Mouse (Mus musculus): ENCODE results near the gene Sec16a. TPM values are rescaled to one million over a fixed set of nuclear protein-coding genes. Genes with fewer than 3 reads are reported as not detected.

Gene Sec16a
- 40.2 and 40.5 TPM in 2 replicates for polyA plus RNA-seq (2014; fragmentation: Nextera tagmentation; extraction: Ambion mirVana)

DNA sequence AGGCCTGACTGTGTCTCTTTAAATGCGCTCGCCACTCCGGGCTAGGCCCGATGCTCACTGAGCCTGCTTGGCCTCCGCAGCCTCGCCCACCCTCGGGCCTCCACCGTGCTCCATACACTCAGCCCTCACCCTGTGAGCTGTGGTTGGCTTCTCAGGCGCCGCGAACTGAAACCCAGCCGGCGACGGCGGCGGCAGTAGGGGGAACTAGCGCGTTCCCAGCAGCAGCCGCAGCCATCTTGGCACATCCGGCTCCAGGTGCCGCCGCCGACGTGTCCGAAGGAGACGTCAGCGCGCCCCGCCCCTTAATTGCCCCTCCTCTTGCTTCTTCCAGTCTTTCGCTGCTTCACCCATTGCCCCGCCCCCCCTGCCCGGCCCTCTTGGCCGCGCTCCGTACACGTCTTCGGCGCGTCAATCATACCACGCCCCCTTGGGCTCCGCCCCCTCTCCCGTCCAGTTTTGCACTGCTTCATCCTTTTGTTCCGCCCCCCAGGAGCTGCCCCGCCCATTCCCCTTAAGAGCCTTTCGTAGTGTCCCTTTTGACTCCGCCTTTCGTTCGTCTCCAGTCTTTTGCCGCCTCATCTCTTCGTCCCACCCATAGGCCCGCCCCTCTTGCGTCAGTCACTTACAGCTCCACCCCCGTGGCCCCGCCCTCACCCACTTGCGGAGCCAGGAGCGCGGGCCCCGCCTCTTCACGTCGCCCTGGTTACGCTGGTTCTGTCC lies at the start of gene Sec16a:
Gene Sec16a (minus strand): TSS at position 271 of the 720 bp plus-strand sequence.
- DNase-seq (ENCODE audit: low spot score) (peak; percentile 100), ATAC-seq (ENCODE audit: insufficient read depth, low FRiP score, low TSS enrichment) (peak; percentile 91)
- peak within 1 kb of the TSS; percentile 80 for H3K9ac ChIP-seq (ENCODE audit: low read length)
- H3K36me3 ChIP-seq (ENCODE audit: control insufficient read depth, insufficient read depth, low read length), result peaks cover 13% of the 10 kb centered on the region
- no peaks in the 10 kb centered on the region for H3K9me3 ChIP-seq (ENCODE audit: control insufficient read depth, low read length)
- H3K27me3 ChIP-seq (ENCODE audit: control insufficient read depth, insufficient read depth, low read length), result no peaks in the 10 kb centered on the region
- H3K4me2 ChIP-seq (ENCODE audit: low read depth), result peak within 1 kb of the TSS; percentile 74
- H3K4me3 ChIP-seq (ENCODE audit: low read depth, low read length), result peak within 1 kb of the TSS; percentile 84
- under 1% methylated on average over 60 of the region's 61 CpGs for WGBS
- H3K4me1 ChIP-seq (ENCODE audit: control insufficient read depth, insufficient read depth, low read length), result peaks cover 13% of the 10 kb centered on the region
- peak within 1 kb of the TSS; percentile 82 for H3K27ac ChIP-seq (ENCODE audit: low read depth, low read length)

DNA sequence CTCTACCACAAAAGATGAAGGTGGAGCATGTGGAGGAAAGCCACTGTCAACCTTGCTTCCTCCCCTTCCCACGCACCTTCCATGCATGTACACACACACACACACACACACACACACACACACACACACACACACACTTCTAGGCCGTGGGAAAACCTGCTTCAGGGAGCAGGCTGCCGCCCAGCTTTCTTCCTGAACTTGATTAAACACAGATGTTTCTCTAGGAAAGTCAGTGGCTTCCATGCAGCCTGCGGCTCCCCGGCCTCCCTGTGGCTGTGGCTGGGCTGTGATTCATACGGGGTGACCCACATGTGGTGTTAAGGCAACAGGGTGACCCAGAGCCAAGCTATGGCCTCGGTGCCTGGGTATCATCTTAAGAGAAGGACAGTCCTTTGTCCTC lies 49.4 kb upstream of the Sec16a start:
- ATAC-seq (ENCODE audit: insufficient read depth, low FRiP score, low TSS enrichment) (no peak), DNase-seq (ENCODE audit: low spot score) (no peak)
- H3K4me1 ChIP-seq (ENCODE audit: control insufficient read depth, insufficient read depth, low read length), result peaks cover 97% of the 10 kb centered on the region
- H3K36me3 ChIP-seq (ENCODE audit: control insufficient read depth, insufficient read depth, low read length), result peaks cover 3% of the 10 kb centered on the region; the same call in 1 of the 2 replicates
- peak overlapping the region; percentile 46 for H3K27ac ChIP-seq (ENCODE audit: low read depth, low read length)
- H3K9ac ChIP-seq (ENCODE audit: low read length), result peak overlapping the region; percentile 18; the same call in 1 of the 2 replicates
- H3K4me3 ChIP-seq (ENCODE audit: low read depth, low read length), result no peak overlapping the region
- H3K4me2 ChIP-seq (ENCODE audit: low read depth), result peak overlapping the region; percentile 15
- 44% methylated on average over 7 of the region's 7 CpGs for WGBS
- no peaks in the 10 kb centered on the region for H3K27me3 ChIP-seq (ENCODE audit: control insufficient read depth, insufficient read depth, low read length)
- H3K9me3 ChIP-seq (ENCODE audit: control insufficient read depth, low read length), result no peaks in the 10 kb centered on the region

DNA sequence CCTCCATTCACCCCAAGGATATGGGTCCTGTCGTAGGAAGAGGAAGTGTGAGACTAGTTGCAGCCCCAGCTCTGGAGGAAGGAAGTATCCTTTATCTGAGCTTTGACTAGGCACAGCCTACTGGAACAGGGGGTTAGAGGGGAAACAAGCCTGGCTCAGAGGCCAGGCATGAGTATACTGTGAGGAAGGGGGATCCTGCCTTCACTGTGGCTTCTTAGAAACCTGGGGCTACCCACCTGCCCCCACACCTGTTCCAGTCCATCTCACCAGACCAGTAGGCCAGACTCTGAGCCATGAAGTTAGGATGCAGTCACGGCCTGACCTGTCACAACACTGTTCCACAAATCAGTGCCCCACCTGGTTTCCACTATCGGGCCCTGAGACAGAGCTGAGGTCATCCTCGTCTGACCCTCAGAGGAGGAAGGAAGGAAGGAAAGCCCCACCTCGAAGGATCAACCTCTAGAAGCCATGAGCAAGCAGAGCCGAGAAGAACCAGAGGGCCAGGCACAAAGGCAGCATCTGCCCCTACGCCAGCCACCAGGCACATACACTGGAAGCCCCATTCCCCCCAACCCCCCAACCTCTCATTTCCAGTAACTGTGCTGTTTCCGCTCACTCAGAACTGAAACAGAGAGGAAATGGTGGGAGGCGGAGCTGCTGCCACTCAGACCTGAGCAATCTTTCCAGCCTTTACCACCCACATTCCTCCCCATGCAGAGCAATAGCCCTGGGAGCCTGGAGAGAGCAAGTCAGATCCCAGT lies 48.2 kb upstream of the Sec16a start:
- H3K9ac ChIP-seq (ENCODE audit: low read length), result peak overlapping the region; percentile 24
- no peak overlapping the region for H3K4me3 ChIP-seq (ENCODE audit: low read depth, low read length)
- no peaks in the 10 kb centered on the region for H3K9me3 ChIP-seq (ENCODE audit: control insufficient read depth, low read length)
- 24% methylated on average over 9 of the region's 9 CpGs for WGBS
- peaks cover 3% of the 10 kb centered on the region; the same call in 1 of the 2 replicates for H3K36me3 ChIP-seq (ENCODE audit: control insufficient read depth, insufficient read depth, low read length)
- ATAC-seq (ENCODE audit: insufficient read depth, low FRiP score, low TSS enrichment) (no peak), DNase-seq (ENCODE audit: low spot score) (no peak)
- H3K4me2 ChIP-seq (ENCODE audit: low read depth), result peak overlapping the region; percentile 19
- peak overlapping the region; percentile 51 for H3K27ac ChIP-seq (ENCODE audit: low read depth, low read length)
- H3K27me3 ChIP-seq (ENCODE audit: control insufficient read depth, insufficient read depth, low read length), result no peaks in the 10 kb centered on the region
- peaks cover 97% of the 10 kb centered on the region for H3K4me1 ChIP-seq (ENCODE audit: control insufficient read depth, insufficient read depth, low read length)

DNA sequence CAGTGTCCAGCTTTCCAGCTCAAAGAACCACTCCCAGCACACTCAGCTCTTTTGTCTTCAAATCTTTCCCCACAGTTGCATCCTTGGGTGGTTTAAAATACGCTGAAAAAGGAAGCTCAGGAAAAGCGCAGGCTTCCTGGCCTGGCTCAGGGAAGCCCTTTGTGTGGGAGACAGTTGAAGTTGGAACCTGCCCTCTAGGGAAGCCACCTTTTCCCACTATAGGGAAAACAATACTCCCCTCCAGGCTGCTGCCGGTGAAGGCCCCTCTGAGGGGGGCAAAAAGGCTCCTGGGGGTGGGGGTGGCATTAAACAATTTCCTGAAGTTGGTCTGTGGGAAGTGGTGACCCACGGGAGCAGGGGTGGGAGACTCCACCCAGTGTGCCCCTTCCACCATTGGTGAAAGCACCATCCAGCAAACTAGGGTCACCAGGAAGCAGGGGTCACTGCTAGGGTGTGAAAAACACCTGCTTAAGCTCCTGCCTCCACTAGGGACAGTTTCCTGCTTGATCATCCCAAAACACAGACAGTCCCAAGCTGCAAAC lies 45.8 kb upstream of the Sec16a start:
- peak overlapping the region; percentile 28; the same call in 1 of the 2 replicates for H3K9ac ChIP-seq (ENCODE audit: low read length)
- H3K36me3 ChIP-seq (ENCODE audit: control insufficient read depth, insufficient read depth, low read length), result no peaks in the 10 kb centered on the region
- 0 out of 2 replicates have a peak overlapping the region, but pooled peaks have one; percentile 2 for H3K4me3 ChIP-seq (ENCODE audit: low read depth, low read length)
- H3K27me3 ChIP-seq (ENCODE audit: control insufficient read depth, insufficient read depth, low read length), result no peaks in the 10 kb centered on the region
- 32% methylated on average over 4 of the region's 4 CpGs for WGBS
- ATAC-seq (ENCODE audit: insufficient read depth, low FRiP score, low TSS enrichment), result no peak
- no peaks in the 10 kb centered on the region for H3K9me3 ChIP-seq (ENCODE audit: control insufficient read depth, low read length)
- peak overlapping the region; percentile 95 for H3K27ac ChIP-seq (ENCODE audit: low read depth, low read length)
- H3K4me2 ChIP-seq (ENCODE audit: low read depth), result peak overlapping the region; percentile 19; the same call in 1 of the 2 replicates
- no peak for DNase-seq (ENCODE audit: low spot score)
- peaks cover 98% of the 10 kb centered on the region for H3K4me1 ChIP-seq (ENCODE audit: control insufficient read depth, insufficient read depth, low read length)

DNA sequence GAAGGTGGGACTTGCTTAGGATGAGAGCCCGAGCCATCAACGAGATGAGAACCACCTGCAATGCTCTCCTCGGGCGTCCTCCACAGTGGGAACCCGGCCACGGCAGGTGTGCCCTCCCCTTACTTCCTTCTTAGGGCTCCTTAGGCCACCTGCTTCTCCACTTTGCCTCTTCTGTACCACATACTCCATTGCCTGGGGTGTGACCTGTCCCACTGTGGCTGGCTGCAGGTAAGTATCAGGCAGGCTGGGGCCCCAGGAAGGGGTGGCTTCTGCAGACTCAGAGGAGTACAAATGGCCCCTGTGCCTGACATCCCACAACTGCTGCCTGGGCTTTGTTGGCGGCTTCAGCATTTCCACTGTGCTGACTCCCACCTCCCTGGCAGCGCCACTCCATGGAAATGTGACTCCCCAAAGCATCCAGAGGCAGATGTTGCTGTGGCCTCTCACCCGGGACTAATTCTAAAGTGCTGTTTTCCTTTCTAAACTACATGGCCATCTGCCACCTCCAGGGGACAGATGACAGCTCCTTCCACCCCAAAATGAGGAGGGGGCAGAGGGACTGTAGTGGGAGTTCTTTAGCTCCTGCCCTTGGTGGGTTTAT lies 43.6 kb upstream of the Sec16a start:
- WGBS, result 48% methylated on average over 9 of the region's 9 CpGs
- H3K9me3 ChIP-seq (ENCODE audit: control insufficient read depth, low read length), result no peaks in the 10 kb centered on the region
- DNase-seq (ENCODE audit: low spot score), result peak; percentile 67
- H3K4me3 ChIP-seq (ENCODE audit: low read depth, low read length), result no peak overlapping the region
- peaks cover 5% of the 10 kb centered on the region for H3K36me3 ChIP-seq (ENCODE audit: control insufficient read depth, insufficient read depth, low read length)
- no peaks in the 10 kb centered on the region for H3K27me3 ChIP-seq (ENCODE audit: control insufficient read depth, insufficient read depth, low read length)
- H3K4me2 ChIP-seq (ENCODE audit: low read depth), result peak overlapping the region; percentile 44
- ATAC-seq (ENCODE audit: insufficient read depth, low FRiP score, low TSS enrichment), result no peak
- peak overlapping the region; percentile 47 for H3K9ac ChIP-seq (ENCODE audit: low read length)
- peak overlapping the region; percentile 95 for H3K27ac ChIP-seq (ENCODE audit: low read depth, low read length)
- peaks cover 98% of the 10 kb centered on the region for H3K4me1 ChIP-seq (ENCODE audit: control insufficient read depth, insufficient read depth, low read length)

DNA sequence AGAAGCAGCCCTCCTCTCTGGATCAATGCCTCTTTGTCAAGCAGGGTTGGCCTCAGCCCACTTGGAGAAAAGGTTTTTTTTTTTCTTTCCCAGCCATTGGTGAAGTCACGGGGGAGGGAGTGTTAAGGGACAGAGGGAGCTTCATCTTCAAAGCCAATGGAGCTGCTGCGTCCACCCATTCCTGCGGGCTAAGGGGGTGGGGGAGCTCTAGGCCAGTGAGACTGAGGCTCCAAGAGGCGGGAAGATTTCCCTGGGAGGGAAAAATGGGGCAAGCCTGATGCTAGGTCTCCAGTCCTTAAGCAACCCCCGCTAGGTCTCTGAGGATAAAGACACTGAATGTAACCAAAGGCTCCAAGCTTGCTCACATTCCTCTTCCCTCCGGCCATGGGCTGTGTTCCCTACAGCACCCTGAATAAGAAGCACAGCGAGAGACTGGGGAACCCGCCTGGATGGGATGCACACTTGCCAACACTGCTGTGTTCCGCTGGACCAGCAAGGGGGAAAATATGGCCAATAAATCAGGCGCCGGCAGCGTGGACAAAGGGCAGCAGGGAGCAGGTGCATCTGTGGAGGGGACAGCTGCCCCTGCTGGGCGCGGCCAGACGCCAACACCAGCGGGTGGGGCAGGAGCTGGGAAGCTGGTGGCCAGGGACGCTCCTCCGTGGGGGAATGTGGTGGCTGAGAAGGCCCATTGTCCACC lies 42.5 kb upstream of the Sec16a start:
- peak overlapping the region; percentile 95 for H3K27ac ChIP-seq (ENCODE audit: low read depth, low read length)
- peak overlapping the region; percentile 47 for H3K9ac ChIP-seq (ENCODE audit: low read length)
- H3K4me3 ChIP-seq (ENCODE audit: low read depth, low read length), result peak overlapping the region; percentile 12; the same call in 1 of the 2 replicates
- no peaks in the 10 kb centered on the region for H3K27me3 ChIP-seq (ENCODE audit: control insufficient read depth, insufficient read depth, low read length)
- peaks cover 7% of the 10 kb centered on the region for H3K36me3 ChIP-seq (ENCODE audit: control insufficient read depth, insufficient read depth, low read length)
- H3K9me3 ChIP-seq (ENCODE audit: control insufficient read depth, low read length), result no peaks in the 10 kb centered on the region
- DNase-seq (ENCODE audit: low spot score) (peak; percentile 85), ATAC-seq (ENCODE audit: insufficient read depth, low FRiP score, low TSS enrichment) (peak; percentile 48)
- 6% methylated on average over 18 of the region's 18 CpGs for WGBS
- H3K4me2 ChIP-seq (ENCODE audit: low read depth), result peak overlapping the region; percentile 44
- H3K4me1 ChIP-seq (ENCODE audit: control insufficient read depth, insufficient read depth, low read length), result peaks cover 94% of the 10 kb centered on the region

DNA sequence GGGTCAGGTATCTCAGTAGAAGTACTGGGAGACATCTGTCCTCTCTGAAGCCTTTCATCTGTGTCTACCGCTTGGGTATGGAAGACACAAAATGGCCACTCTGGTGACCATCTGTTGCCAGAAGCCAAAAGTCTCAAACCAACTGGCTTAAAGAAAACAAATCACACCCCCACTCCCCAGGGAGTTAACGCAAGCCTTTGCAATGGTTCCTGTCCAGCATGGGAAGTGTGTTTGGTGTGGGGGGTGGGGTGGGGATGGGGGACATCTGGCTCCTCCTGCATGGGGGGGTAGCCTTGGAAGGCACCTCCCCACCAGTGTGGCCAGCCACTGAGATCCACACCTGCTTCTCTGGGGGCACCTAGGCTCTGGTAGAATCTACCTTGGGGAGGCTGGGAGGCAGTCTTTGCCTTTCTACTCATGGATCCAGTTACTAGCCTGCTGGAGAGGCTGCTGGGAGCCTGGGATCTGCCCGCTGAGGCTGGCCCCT lies 41.9 kb upstream of the Sec16a start:
- Histone ChIP-seq H3K27ac (ENCODE audit: low read depth, low read length) (peak overlapping the region; percentile 95), H3K27me3 (ENCODE audit: control insufficient read depth, insufficient read depth, low read length) (no peaks in the 10 kb centered on the region), H3K36me3 (ENCODE audit: control insufficient read depth, insufficient read depth, low read length) (peaks cover 7% of the 10 kb centered on the region), H3K4me1 (ENCODE audit: control insufficient read depth, insufficient read depth, low read length) (peaks cover 88% of the 10 kb centered on the region), H3K4me3 (ENCODE audit: low read depth, low read length) (peak overlapping the region; percentile 12; the same call in 1 of the 2 replicates), H3K9me3 (ENCODE audit: control insufficient read depth, low read length) (no peaks in the 10 kb centered on the region), H3K4me2 (ENCODE audit: low read depth) (peak overlapping the region; percentile 44), H3K9ac (ENCODE audit: low read length) (peak overlapping the region; percentile 47)
- 7% methylated on average over 3 of the region's 3 CpGs for WGBS
- ATAC-seq (ENCODE audit: insufficient read depth, low FRiP score, low TSS enrichment), result no peak; the same call in 1 of the 2 replicates
- no peak for DNase-seq (ENCODE audit: low spot score)
